ENCODE assay signal across 12 mouse cellular contexts in genomic region chr17:50438960-50439359, GRCm38 (mm10).
DNase-seq lines count a peak whose midpoint lies in the region; ATAC-seq and TF ChIP-seq lines count a peak whose summit lies in the region.
"Had no signal": no experiment of that assay in that cellular context is flagged by ENCODE, and none has a peak within 500 bp of the region (broad histone marks: within the 10 kb centered on the region; RNA-seq: fewer than 3 reads in every experiment).

No protein-coding gene starts in this region.

- WGBS in forebrain, embryonic 10.5 days: 94% methylated on average over 5 of the region's 5 CpGs
- 91% methylated on average over 5 of the region's 5 CpGs for WGBS in forebrain, embryonic 11.5 days
- 91% methylated on average over 5 of the region's 5 CpGs for WGBS in hindbrain, embryonic 15.5 days
- 87% methylated on average over 5 of the region's 5 CpGs for WGBS in hindbrain, embryonic 11.5 days
- WGBS in lung, embryonic 14.5 days: 62% methylated on average over 5 of the region's 5 CpGs
- WGBS in lung, adult 2 months: 71% methylated on average over 5 of the region's 5 CpGs

- H3K27me3 ChIP-seq in forebrain, embryonic 10.5 days (ENCODE audit: poor library complexity, severe bottlenecking): no peaks in the 10 kb centered on the region
- H3K27me3 ChIP-seq in forebrain, embryonic 11.5 days (ENCODE audit: control insufficient read depth, insufficient read depth, low read length): no peaks in the 10 kb centered on the region
- no peaks in the 10 kb centered on the region for H3K27me3 ChIP-seq in hindbrain, embryonic 15.5 days
- no peaks in the 10 kb centered on the region for H3K27me3 ChIP-seq in hindbrain, embryonic 11.5 days (ENCODE audit: control insufficient read depth, insufficient read depth, low read length)
- H3K27me3 ChIP-seq in lung, embryonic 14.5 days (ENCODE audit: insufficient read depth, low read length): no peaks in the 10 kb centered on the region
- no peaks in the 10 kb centered on the region for H3K27me3 ChIP-seq in testis, adult 2 months (ENCODE audit: control insufficient read depth, insufficient read depth, low read length)
- H3K27me3 ChIP-seq: forebrain, embryonic 15.5 days; heart, embryonic 13.5 days; intestine, embryonic 15.5 days had no signal

- H3K4me1 ChIP-seq in forebrain, embryonic 10.5 days: no peaks in the 10 kb centered on the region
- no peaks in the 10 kb centered on the region for H3K4me1 ChIP-seq in forebrain, embryonic 11.5 days (replicated peaks; ENCODE audit: control insufficient read depth, insufficient read depth, low read length)
- H3K4me1 ChIP-seq in hindbrain, embryonic 15.5 days (replicated peaks): 0 out of 2 replicates have a peak, but pooled peaks cover 3% of the 10 kb centered on the region
- H3K4me1 ChIP-seq in hindbrain, embryonic 11.5 days (replicated peaks; ENCODE audit: control insufficient read depth, insufficient read depth, low read length): no peaks in the 10 kb centered on the region
- no peaks in the 10 kb centered on the region for H3K4me1 ChIP-seq in lung, embryonic 14.5 days (ENCODE audit: insufficient read depth)
- no peaks in the 10 kb centered on the region for H3K4me1 ChIP-seq in lung, adult 2 months (ENCODE audit: control insufficient read depth, insufficient read depth, low read length)
- no peaks in the 10 kb centered on the region for H3K4me1 ChIP-seq in testis, adult 2 months (ENCODE audit: control insufficient read depth, insufficient read depth, low read length)
- H3K4me1 ChIP-seq: intestine, embryonic 15.5 days had no signal

- ATAC-seq in forebrain, embryonic 11.5 days (replicated peaks; ENCODE audit: low FRiP score): no peak
- ATAC-seq in hindbrain, embryonic 15.5 days (ENCODE audit: low FRiP score, low read depth): 0 out of 2 replicates have a peak, but pooled peaks have one; percentile 24
- ATAC-seq in hindbrain, embryonic 11.5 days (ENCODE audit: low FRiP score): no peak
- ATAC-seq in lung, embryonic 14.5 days (ENCODE audit: insufficient read depth): 0 out of 2 replicates have a peak, but pooled peaks have one; percentile 44
- ATAC-seq: forebrain, embryonic 15.5 days; intestine, embryonic 15.5 days had no signal

- TF ChIP-seq CTCF in lung, embryonic 14.5 days (IDR thresholded peaks at IDR 0.05; ENCODE audit: low read depth): no peak
- no peak for TF ChIP-seq CTCF in lung, adult 2 months (IDR thresholded peaks at IDR 0.05; ENCODE audit: insufficient read depth, low read length)
- no peak for TF ChIP-seq CTCF in testis, adult 2 months (IDR thresholded peaks at IDR 0.05; ENCODE audit: control insufficient read depth, insufficient read depth, insufficient replicate concordance, low read depth, low read length)

- H3K9me3 ChIP-seq in forebrain, embryonic 10.5 days: no peaks in the 10 kb centered on the region
- H3K9me3 ChIP-seq in forebrain, embryonic 11.5 days (ENCODE audit: control insufficient read depth, low read length): no peaks in the 10 kb centered on the region
- no peaks in the 10 kb centered on the region for H3K9me3 ChIP-seq in hindbrain, embryonic 15.5 days
- H3K9me3 ChIP-seq in hindbrain, embryonic 11.5 days (ENCODE audit: control insufficient read depth, low read length): no peaks in the 10 kb centered on the region
- no peaks in the 10 kb centered on the region for H3K9me3 ChIP-seq in lung, embryonic 14.5 days (ENCODE audit: low read depth, low read length)
- H3K9me3 ChIP-seq: embryonic facial prominence, embryonic 10.5 days; forebrain, embryonic 15.5 days; heart, embryonic 13.5 days; intestine, embryonic 15.5 days had no signal

- H3K36me3 ChIP-seq in forebrain, embryonic 10.5 days (replicated peaks): no peaks in the 10 kb centered on the region
- H3K36me3 ChIP-seq in forebrain, embryonic 11.5 days (ENCODE audit: control insufficient read depth, insufficient read depth, low read length): no peaks in the 10 kb centered on the region
- H3K36me3 ChIP-seq in hindbrain, embryonic 15.5 days: no peaks in the 10 kb centered on the region
- no peaks in the 10 kb centered on the region for H3K36me3 ChIP-seq in hindbrain, embryonic 11.5 days (ENCODE audit: control insufficient read depth, insufficient read depth, low read length)
- no peaks in the 10 kb centered on the region for H3K36me3 ChIP-seq in lung, embryonic 14.5 days (ENCODE audit: insufficient read depth)
- no peaks in the 10 kb centered on the region for H3K36me3 ChIP-seq in testis, adult 2 months (ENCODE audit: control insufficient read depth, insufficient read depth, low read length)
- H3K36me3 ChIP-seq: embryonic facial prominence, embryonic 10.5 days; forebrain, embryonic 15.5 days; heart, embryonic 13.5 days; intestine, embryonic 15.5 days had no signal

- H3K9ac ChIP-seq in forebrain, embryonic 11.5 days (ENCODE audit: low read length): no peak overlapping the region
- H3K9ac ChIP-seq in hindbrain, embryonic 15.5 days: no peak overlapping the region
- no peak overlapping the region for H3K9ac ChIP-seq in hindbrain, embryonic 11.5 days (ENCODE audit: low read depth, low read length)
- no peak overlapping the region for H3K9ac ChIP-seq in lung, embryonic 14.5 days
- H3K9ac ChIP-seq: forebrain, embryonic 15.5 days; heart, embryonic 13.5 days; intestine, embryonic 15.5 days had no signal

- TF ChIP-seq POLR2A in lung, adult 2 months (IDR thresholded peaks at IDR 0.05; ENCODE audit: borderline replicate concordance, extremely low read depth, low read depth, low read length): no peak
- TF ChIP-seq POLR2A in testis, adult 2 months (IDR thresholded peaks at IDR 0.05; ENCODE audit: control insufficient read depth, low read depth, low read length): no peak

- H3K4me3 ChIP-seq in forebrain, embryonic 10.5 days: no peak overlapping the region
- no peak overlapping the region for H3K4me3 ChIP-seq in forebrain, embryonic 11.5 days (ENCODE audit: low read depth, low read length)
- H3K4me3 ChIP-seq in hindbrain, embryonic 15.5 days: no peak overlapping the region
- H3K4me3 ChIP-seq in hindbrain, embryonic 11.5 days (ENCODE audit: low read depth, low read length): no peak overlapping the region
- H3K4me3 ChIP-seq in lung, embryonic 14.5 days (ENCODE audit: low read depth, low read length): no peak overlapping the region
- no peak overlapping the region for H3K4me3 ChIP-seq in lung, adult 2 months (replicated peaks; ENCODE audit: extremely low read depth, low read depth, low read length)
- no peak overlapping the region for H3K4me3 ChIP-seq in testis, adult 2 months (ENCODE audit: control insufficient read depth, low read depth, low read length)
- H3K4me3 ChIP-seq: embryonic facial prominence, embryonic 10.5 days; forebrain, embryonic 15.5 days; heart, embryonic 13.5 days; intestine, embryonic 15.5 days had no signal

- peak overlapping the region; percentile 5; the same call in 1 of the 2 replicates for H3K27ac ChIP-seq in forebrain, embryonic 10.5 days
- no peak overlapping the region for H3K27ac ChIP-seq in forebrain, embryonic 11.5 days (ENCODE audit: low read depth, low read length)
- H3K27ac ChIP-seq in hindbrain, embryonic 15.5 days (replicated peaks): no peak overlapping the region
- H3K27ac ChIP-seq in hindbrain, embryonic 11.5 days (ENCODE audit: low read depth, low read length): no peak overlapping the region
- H3K27ac ChIP-seq in lung, embryonic 14.5 days (ENCODE audit: low read depth): no peak overlapping the region
- peak overlapping the region; percentile 10; the same call in 1 of the 2 replicates for H3K27ac ChIP-seq in testis, adult 2 months (ENCODE audit: control insufficient read depth, insufficient read depth, low read depth, low read length)
- H3K27ac ChIP-seq: embryonic facial prominence, embryonic 10.5 days; forebrain, embryonic 15.5 days; heart, embryonic 13.5 days; intestine, embryonic 15.5 days had no signal

- DNase-seq in forebrain, embryonic 10.5 days (ENCODE audit: extremely low spot score, low spot score): no peak
- no peak for DNase-seq in forebrain, embryonic 11.5 days (ENCODE audit: low spot score)
- no peak for DNase-seq in hindbrain, embryonic 11.5 days (ENCODE audit: low spot score)
- no peak for DNase-seq in lung, embryonic 14.5 days
- no peak for DNase-seq in lung, adult 2 months
- DNase-seq in testis, postnatal 10 days (ENCODE audit: low spot score): no peak

- H3K4me2 ChIP-seq in forebrain, embryonic 11.5 days (ENCODE audit: low read depth, low read length, severe bottlenecking): no peak overlapping the region
- H3K4me2 ChIP-seq in hindbrain, embryonic 15.5 days: no peak overlapping the region
- no peak overlapping the region for H3K4me2 ChIP-seq in hindbrain, embryonic 11.5 days (replicated peaks; ENCODE audit: low read depth, low read length)
- H3K4me2 ChIP-seq in lung, embryonic 14.5 days: no peak overlapping the region
- H3K4me2 ChIP-seq: forebrain, embryonic 15.5 days; heart, embryonic 13.5 days; intestine, embryonic 15.5 days had no signal

Comparison
In these comparisons a context has a peak if more than half of its experiments do, and no peak if none do; other contexts are left out.
1. H3K27ac ChIP-seq: peak in forebrain, embryonic 10.5 days (single experiment) and testis, adult 2 months (single experiment); none in forebrain, embryonic 11.5 days (single experiment), hindbrain, embryonic 15.5 days (single experiment), hindbrain, embryonic 11.5 days (single experiment) and lung, embryonic 14.5 days (single experiment).
2. ATAC-seq: peak in hindbrain, embryonic 15.5 days (single experiment) and lung, embryonic 14.5 days (single experiment); none in forebrain, embryonic 11.5 days (single experiment) and hindbrain, embryonic 11.5 days (single experiment).